Mouse (Mus musculus) bone marrow macrophage, adult 2 months (primary cell): ENCODE data around the gene Uts2.
A peak's percentile ranks its signal among the peaks of the same experiment; 100 is the strongest.

Source experiments
- CTCF ChIP-seq: IDR thresholded peaks from 2 replicates; pipeline ENCODE4 v1.5.1; 2012; ENCODE audit warnings: low read depth, mild to moderate bottlenecking, low read length, moderate library complexity
- POLR2A ChIP-seq: IDR thresholded peaks from 2 replicates; pipeline ENCODE4 v1.6.1; 2012; ENCODE audit warnings: mild to moderate bottlenecking, low read depth, low read length, borderline replicate concordance

- TF ChIP-seq CTCF = peak; percentile 78
- TF ChIP-seq POLR2A = no peak
Measured at GRCm38 (mm10) chr4:150966556-150966955, 30.3 kb upstream of the Uts2 start.
